Mouse (Mus musculus) embryo, embryonic 9.5 days (tissue): ENCODE data around the gene Krtap5-1.
"Not testable (repeated sequence)": the region's sequence is repeated elsewhere in the genome, so short reads cannot be mapped to it uniquely, and the experiment has no call there.

Experiments used
- DNase-seq: peaks from one replicate; pipeline ENCODE4 v3.0.0-alpha.2; 2017; ENCODE audit errors: extremely low spot score

Gene Krtap5-1

GRCm38 (mm10) chr7:142297018-142297417, at the start of gene Krtap5-1:
TSS of gene Krtap5-1 (minus strand) at chr7:142297118.
- DNase-seq: not testable (repeated sequence)

GRCm38 (mm10) chr7:142342247-142342640, 45.3 kb upstream of the Krtap5-1 start:
- DNase-seq: no peak

GRCm38 (mm10) chr7:142341564-142342246, 44.8 kb upstream of the Krtap5-1 start:
- DNase-seq: no peak

- no peak for DNase-seq
Measured at GRCm38 (mm10) chr7:142340269-142340970, 43.5 kb upstream of the Krtap5-1 start.

- DNase-seq: no peak
Measured at GRCm38 (mm10) chr7:142335151-142335550, 38.2 kb upstream of the Krtap5-1 start.

GRCm38 (mm10) chr7:142334246-142334645, 37.3 kb upstream of the Krtap5-1 start:
- DNase-seq: peak; percentile 89

GRCm38 (mm10) chr7:142332741-142333140, 35.8 kb upstream of the Krtap5-1 start:
- DNase-seq: not testable (repeated sequence)

GRCm38 (mm10) chr7:142331281-142331680, 34.4 kb upstream of the Krtap5-1 start:
- DNase-seq: no peak

GRCm38 (mm10) chr7:142330271-142330724, 33.4 kb upstream of the Krtap5-1 start:
- no peak for DNase-seq

- peak; percentile 44 for DNase-seq
Measured at GRCm38 (mm10) chr7:142328507-142328906, 31.6 kb upstream of the Krtap5-1 start.

- no peak for DNase-seq
Measured at GRCm38 (mm10) chr7:142326714-142327445, 30.0 kb upstream of the Krtap5-1 start.

- no peak for DNase-seq
Measured at GRCm38 (mm10) chr7:142323396-142324117, 26.6 kb upstream of the Krtap5-1 start.

GRCm38 (mm10) chr7:142322641-142323040, 25.7 kb upstream of the Krtap5-1 start:
- no peak for DNase-seq

- not testable (repeated sequence) for DNase-seq
Measured at GRCm38 (mm10) chr7:142321637-142322306, 24.9 kb upstream of the Krtap5-1 start.

GRCm38 (mm10) chr7:142320906-142321305, 24.0 kb upstream of the Krtap5-1 start:
- no peak for DNase-seq

- no peak for DNase-seq
Measured at GRCm38 (mm10) chr7:142319124-142319523, 22.2 kb upstream of the Krtap5-1 start.

- no peak for DNase-seq
Measured at GRCm38 (mm10) chr7:142317216-142317615, 20.3 kb upstream of the Krtap5-1 start.

- peak; percentile 63 for DNase-seq
Measured at GRCm38 (mm10) chr7:142316558-142316957, 19.6 kb upstream of the Krtap5-1 start.

- no peak for DNase-seq
Measured at GRCm38 (mm10) chr7:142314600-142315285, 17.8 kb upstream of the Krtap5-1 start.

GRCm38 (mm10) chr7:142303929-142304328, 7.0 kb upstream of the Krtap5-1 start:
- not testable (repeated sequence) for DNase-seq

- no peak for DNase-seq
Measured at GRCm38 (mm10) chr7:142303249-142303648, 6.3 kb upstream of the Krtap5-1 start, which contains the start of gene Krtap5-4. TSS of gene Krtap5-4 (plus strand) at chr7:142303549.
